Mouse (Mus musculus) ES-CJ7 (cell line): ENCODE measurements at regions not wholly inside any gene's neighbourhood (a gene's known extent, or its start where the extent isn't known, plus 50 kb on each side); places are given as distances from the start of the nearest gene placed in this dataset.

ENCODE experiments used
- DNase-seq: peaks from one replicate; pipeline ENCODE4 v3.0.0; 2011; ENCODE audit warnings: low read depth, low spot score

- peak; percentile 27 for DNase-seq
These were observed 85.1 kb upstream of the Atp1b1 start for GRCm38 (mm10) chr1:164543045-164543803.

GRCm38 (mm10) chr1:164541711-164542110 is 83.6 kb upstream of the Atp1b1 start:
- no peak for DNase-seq

- peak; percentile 27 for DNase-seq
These were observed 80.3 kb upstream of the Atp1b1 start for GRCm38 (mm10) chr1:164538304-164539043.

GRCm38 (mm10) chr1:164537324-164537948 is 79.3 kb upstream of the Atp1b1 start:
- no peak for DNase-seq

- no peak for DNase-seq
These were observed 74.0 kb upstream of the Atp1b1 start for GRCm38 (mm10) chr1:164532196-164532595.

GRCm38 (mm10) chr1:164531741-164532140 is 73.6 kb upstream of the Atp1b1 start:
- peak; percentile 71 for DNase-seq

- DNase-seq: no peak
These were observed 68.6 kb upstream of the Atp1b1 start for GRCm38 (mm10) chr1:164526748-164527147.

GRCm38 (mm10) chr1:164522377-164523150 is 64.4 kb upstream of the Atp1b1 start:
- peak; percentile 78 for DNase-seq

GRCm38 (mm10) chr1:164521371-164522130 is 63.4 kb upstream of the Atp1b1 start:
- DNase-seq: no peak

GRCm38 (mm10) chr1:164518866-164519265 is 60.7 kb upstream of the Atp1b1 start:
- DNase-seq: no peak

GRCm38 (mm10) chr1:164518308-164518707 is 60.2 kb upstream of the Atp1b1 start:
- DNase-seq: peak; percentile 51

- DNase-seq: peak; percentile 55
These were observed 59.2 kb upstream of the Atp1b1 start for GRCm38 (mm10) chr1:164517362-164517761.

- DNase-seq: no peak
These were observed 53.7 kb upstream of the Atp1b1 start for GRCm38 (mm10) chr1:164511628-164512385.

- no peak for DNase-seq
These were observed 51.1 kb upstream of the Atp1b1 start for GRCm38 (mm10) chr1:164509226-164509625.

GRCm38 (mm10) chr1:164508556-164508955 is 50.4 kb upstream of the Atp1b1 start:
- no peak for DNase-seq

- DNase-seq: no peak
These were observed 50.0 kb upstream of the Atp1b1 start for GRCm38 (mm10) chr1:164508106-164508505.
